Mouse (Mus musculus): ENCODE measurements around the gene Sgtb.

Sgtb gene

DNA sequence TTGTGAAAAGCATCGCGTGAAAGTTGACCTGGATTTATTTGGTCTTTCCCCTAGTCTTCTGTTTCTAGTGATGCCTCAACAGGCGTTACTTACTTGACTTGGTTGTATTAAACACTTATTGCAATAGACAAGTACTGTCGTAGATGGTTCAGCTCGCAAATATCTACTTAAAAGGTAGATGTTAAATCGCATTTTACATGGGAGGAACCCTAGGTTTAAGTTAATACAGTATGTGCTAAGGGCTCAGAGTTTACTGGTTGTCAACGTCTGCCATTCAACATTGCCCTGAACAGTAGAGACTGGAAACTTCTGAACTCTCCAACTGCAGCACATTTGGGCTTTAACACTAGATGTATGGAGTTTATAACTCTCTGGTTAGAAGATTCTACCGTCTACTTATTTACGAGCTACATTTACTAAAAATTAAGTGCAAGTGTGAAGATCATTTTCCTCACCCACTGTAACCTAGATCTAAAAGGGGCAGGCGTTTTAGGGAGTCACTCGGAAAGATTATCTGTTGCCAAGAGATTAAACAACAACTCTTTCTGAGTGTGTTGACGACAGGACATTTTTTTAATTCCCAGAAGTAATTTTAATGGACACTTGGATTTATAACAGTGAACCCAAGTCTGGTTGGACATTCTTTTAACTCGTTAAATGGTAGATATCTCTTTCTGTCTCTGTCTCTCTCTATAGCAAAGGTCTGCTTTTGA is 69.8 kb downstream of the Sgtb start:
- DNase-seq = no peak

- no peak for DNase-seq
Measured at GRCm38 (mm10) chr13:104187357-104187756, 77.8 kb downstream of the Sgtb start.
